ENCODE assay signal across 8 mouse cellular contexts in genomic region chr2:80581043-80581711, GRCm38 (mm10). TPM values are rescaled to one million over a fixed set of nuclear protein-coding genes. Genes with fewer than 3 reads are reported as not detected.
DNase-seq lines count a peak whose midpoint lies in the region; ATAC-seq lines count a peak whose summit lies in the region.

Gene Nckap1, minus strand, starts transcription at chr2:80581380.

- peak; percentile 91 to 92 for DNase-seq in adrenal gland, adult 18-20 months (ENCODE audit: low spot score in 2 of 2)
- DNase-seq in embryo, embryonic 10.5 days (ENCODE audit: low spot score), result peak; percentile 86
- DNase-seq in gastrocnemius, postnatal 14 days, result peak; percentile 91
- peak; percentile 67 to 86 for DNase-seq in left cerebral cortex, adult 9 months (ENCODE audit: low spot score in 2 of 2)
- DNase-seq in right cerebral cortex, postnatal 25 days, result peak; percentile 89
- DNase-seq in urinary bladder, postnatal 4 days (ENCODE audit: low spot score in 2 of 2), result peak; percentile 87 to 88

- ATAC-seq in inflammation-experienced regulatory T-cells, adult 6 months, result peak; percentile 82
- ATAC-seq in megakaryocyte progenitor cell, adult 5-6 weeks (replicated peaks; ENCODE audit: poor library complexity), result peak; percentile 77

- intact Hi-C loops in gastrocnemius, postnatal 14 days (cut with DNase I; ENCODE audit: low total_unique reads), result no loop called here

RNA-seq across cellular contexts. Expression of gene Nckap1, which starts in this region (rescaled TPM):
- 100 to 1,000 TPM; 116 to 178 TPM for total RNA-seq in adrenal gland, adult 18-20 months (2021)
- total RNA-seq in gastrocnemius, postnatal 14 days (2021), result 10 to 100 TPM; 47.1 to 49.2 TPM
- polyA plus RNA-seq in inflammation-experienced regulatory T-cells, adult 6 months (2017; shearing (Covaris generic)), result 1 to 10 TPM; 2.3 to 3.9 (median 2.5) TPM
- total RNA-seq in megakaryocyte progenitor cell, adult 5-6 weeks (2015), result 1.4 and 5.8 TPM in 2 replicates
- 2.5 and 6.4 TPM in 2 replicates for total RNA-seq in megakaryocyte progenitor cell, adult 5-6 weeks (2017)

Comparison
In these comparisons a context has a peak if more than half of its experiments do, and no peak if none do; other contexts are left out.
1. Peak in every context shown above with its lines: DNase-seq and ATAC-seq.
2. RNA of gene Nckap1 (total RNA-seq): 116 to 178 TPM in adrenal gland, adult 18-20 months and 47.1 to 49.2 TPM in gastrocnemius, postnatal 14 days; 1.4 to 6.4 TPM in megakaryocyte progenitor cell, adult 5-6 weeks; every median in the first group is over 4 times any median in the second.